Mouse (Mus musculus): Measurements from ENCODE around the gene Klri1. TPM values are rescaled to one million over a fixed set of nuclear protein-coding genes. Genes with fewer than 3 reads are reported as not detected.

The Klri1 gene
- 1 to 10 TPM; 1.6 to 2.6 TPM for total RNA-seq (2023)

DNA sequence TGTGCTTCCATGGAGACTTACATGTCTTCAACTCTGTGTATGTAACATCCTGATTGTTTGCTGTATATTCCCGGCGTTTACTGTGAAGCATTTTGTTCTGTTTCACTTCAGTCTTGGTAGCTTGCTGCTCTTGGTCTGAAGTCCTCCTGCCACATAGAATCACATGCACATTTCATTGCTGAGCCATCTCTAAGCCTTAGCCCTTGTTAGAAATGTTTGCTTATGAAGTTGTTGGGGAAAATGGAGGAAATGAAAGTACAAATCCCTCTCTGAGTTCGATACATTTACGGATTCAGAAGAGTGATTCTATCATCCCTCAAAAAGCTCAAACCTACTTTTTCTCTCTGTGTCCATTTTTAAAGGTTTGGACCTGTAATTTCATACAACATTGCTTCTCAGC, at the start of gene Klri1:
Klri1 (minus strand) TSS at position 101 of the 400 bp plus-strand sequence.

DNA sequence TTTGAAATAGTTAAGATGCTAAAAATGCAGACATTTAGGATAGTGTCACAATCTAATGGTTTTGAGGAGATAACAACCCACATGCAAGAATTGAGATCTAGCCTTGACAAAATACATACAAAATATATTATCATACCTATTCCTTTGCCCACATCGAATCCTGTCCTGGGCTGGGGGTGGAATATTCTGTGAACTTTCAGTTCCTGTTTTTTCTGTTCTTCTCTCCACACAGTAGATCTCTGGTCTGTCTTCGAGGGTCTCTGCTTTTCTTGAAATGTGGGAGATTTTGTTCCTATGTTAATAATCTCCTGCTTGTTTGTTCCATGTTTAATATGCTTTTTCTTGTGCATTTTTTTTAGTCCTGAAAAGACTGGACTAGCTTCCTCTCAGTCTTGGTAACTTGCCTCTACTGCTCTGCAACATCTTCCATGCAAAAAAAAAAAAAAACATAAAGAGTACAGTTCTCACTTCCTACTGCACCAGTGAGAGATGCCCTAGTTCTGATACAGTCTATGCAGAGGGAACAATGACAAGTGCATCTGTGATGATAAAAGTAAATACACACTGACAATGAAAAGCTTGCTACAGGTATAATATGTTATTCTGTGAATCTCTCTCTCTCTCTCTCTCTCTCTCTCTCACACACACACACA, 23.3 kb upstream of the Klri1 start, which contains the start of gene Klri2:
Klri2 (minus strand) TSS at position 416 of the 653 bp plus-strand sequence.

DNA sequence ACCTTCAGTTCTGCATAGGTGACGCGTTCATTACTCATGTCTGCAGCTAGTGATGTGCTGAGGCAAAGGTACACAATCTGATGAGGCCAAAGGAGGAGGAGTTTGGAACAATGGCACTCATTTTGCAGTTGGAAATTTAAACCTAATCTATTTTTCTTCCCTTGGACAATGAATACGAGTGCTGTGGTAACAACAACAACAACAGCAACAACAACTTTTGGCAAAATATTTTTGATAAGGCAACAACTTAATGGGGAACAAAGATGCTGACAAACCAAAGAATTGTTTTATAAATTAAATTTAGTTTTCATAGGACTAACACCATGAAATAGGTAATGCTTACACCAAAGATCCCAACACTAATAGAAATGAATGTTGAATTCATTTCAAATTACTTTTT, 38.1 kb downstream of the Klri1 start, which contains the start of gene Klrc1:
Klrc1 (minus strand) TSS at position 101 of the 400 bp plus-strand sequence.

DNA sequence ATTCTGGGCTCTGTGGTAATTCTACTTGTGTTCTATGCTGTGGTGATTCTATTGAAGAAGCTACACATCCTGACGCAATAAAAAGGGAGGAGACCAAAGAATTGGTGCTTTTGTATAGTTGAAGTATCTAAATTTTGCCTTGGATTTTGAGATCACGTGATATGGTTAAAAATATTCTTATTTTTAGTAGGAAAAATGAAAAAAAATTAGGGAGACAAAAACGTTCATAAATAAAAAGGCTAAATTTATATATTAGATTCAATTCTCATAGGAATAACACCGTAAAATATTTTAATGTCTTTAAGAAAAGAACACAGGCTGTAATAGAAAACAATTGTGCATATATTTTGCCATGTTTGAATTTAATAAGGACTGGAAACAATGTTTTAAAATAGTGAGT, 56.3 kb downstream of the Klri1 start, which contains the start of gene Klrc2:
Klrc2 (minus strand) TSS at position 101 of the 400 bp plus-strand sequence.

Other genes starting within 250 kb of the Klri1 start
- gene Olr1, start 210.0 kb downstream of the Klri1 start, total RNA-seq (2023), result 1 to 10 TPM; 1.7 to 3.1 TPM
- gene Tmem52b, start 204.6 kb downstream of the Klri1 start, total RNA-seq (2023), result 1 to 10 TPM in 1 of 2 experiments, not detected in 1; 1.4 TPM
- 10 to 100 TPM; 63.8 to 74.3 TPM for gene Gabarapl1, start 184.0 kb downstream of the Klri1 start, total RNA-seq (2023)
- gene Klre1, start 139.2 kb downstream of the Klri1 start, total RNA-seq (2023), result not detected
- 10 to 100 TPM in 1 of 2 experiments, 1 to 10 TPM in 1; 9.9 to 12.7 TPM for gene Klrd1, start 125.3 kb downstream of the Klri1 start, total RNA-seq (2023)
- gene Klrk1, start 93.3 kb downstream of the Klri1 start, total RNA-seq (2023), result 10 to 100 TPM; 16.5 to 20.0 TPM
- gene Klrc3, start 73.8 kb downstream of the Klri1 start, total RNA-seq (2023), result not detected
- gene Klrc2, start 56.4 kb downstream of the Klri1 start, total RNA-seq (2023), result under 1 TPM in 1 of 2 experiments, not detected in 1; 0.30 TPM
- 1 to 10 TPM; 1.5 to 2.3 TPM for gene Klrc1, start 38.2 kb downstream of the Klri1 start, total RNA-seq (2023)
- gene Klri2, start 23.4 kb upstream of the Klri1 start, total RNA-seq (2023), result under 1 TPM; 0.68 to 0.76 TPM
- not detected for gene Gm156, start 67.1 kb upstream of the Klri1 start, total RNA-seq (2023)
- not detected for gene Gm17631, start 145.5 kb upstream of the Klri1 start, total RNA-seq (2023)
- 1 to 10 TPM; 3.4 to 3.6 TPM for gene Klra17, start 159.5 kb upstream of the Klri1 start, total RNA-seq (2023)
- not detected for gene Klra5, start 200.5 kb upstream of the Klri1 start, total RNA-seq (2023)